Mouse (Mus musculus): ENCODE data around the gene Camta1.

GRCm38 (mm10) chr4:151804208-151804607 is 57.5 kb downstream of the Camta1 start:
- TF ChIP-seq CTCF (IDR thresholded peaks at IDR 0.05; ENCODE audit: low read depth) (no peak), EP300 (IDR thresholded peaks at IDR 0.05; ENCODE audit: low read depth) (no peak)
